Mouse (Mus musculus): ENCODE results near the gene Olfr62.

GRCm38 (mm10) chr4:118621781-118622180 is 37.0 kb upstream of the Olfr62 start:
- no peak for TF ChIP-seq CTCF (IDR thresholded peaks at IDR 0.05)
- no peak for TF ChIP-seq EP300 (IDR thresholded peaks at IDR 0.05)

Data from lung, postnatal 0 days (tissue).